ENCODE assay signal across 17 mouse cellular contexts in the genomic region with DNA sequence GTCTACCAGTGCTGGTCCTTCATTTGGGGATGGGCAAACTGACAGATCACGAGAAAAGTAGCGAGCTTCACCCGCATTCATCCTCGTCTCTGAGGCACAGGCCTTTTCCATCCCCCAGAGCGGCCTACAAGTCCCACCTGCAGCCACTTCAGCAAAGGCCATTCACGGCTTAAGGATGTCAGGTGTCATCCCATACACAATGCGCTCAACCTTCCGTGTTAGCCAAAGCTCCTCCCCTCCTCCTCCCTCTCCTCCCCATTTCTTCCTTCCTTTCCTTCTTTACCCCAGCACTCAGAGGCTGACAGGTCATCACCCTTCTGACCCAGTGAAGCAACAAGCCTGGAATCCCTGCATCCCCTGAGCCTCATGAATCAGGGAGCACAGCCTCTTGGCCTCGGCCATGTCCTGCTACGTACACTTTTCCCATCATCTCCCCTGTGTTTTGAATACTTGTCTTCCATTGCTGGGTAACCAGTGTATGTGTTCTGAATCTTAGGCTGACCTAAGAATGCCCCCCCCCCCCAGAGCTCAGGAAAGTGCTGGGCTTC. TPM values are rescaled to one million over a fixed set of nuclear protein-coding genes. Genes with fewer than 3 reads are reported as not detected.
DNase-seq lines count a peak whose midpoint lies in the region; ATAC-seq and TF ChIP-seq lines count a peak whose summit lies in the region.
"Had no signal": no experiment of that assay in that cellular context is flagged by ENCODE, and none has a peak within 500 bp of the region (broad histone marks: within the 10 kb centered on the region; RNA-seq: fewer than 3 reads in every experiment).

No protein-coding gene starts in this region.

- TF ChIP-seq EP300 in heart, postnatal 0 days (IDR thresholded peaks at IDR 0.05; ENCODE audit: low read depth), result no peak

- ATAC-seq in heart, postnatal 0 days (ENCODE audit: insufficient read depth, low read depth), result no peak
- ATAC-seq: forebrain, embryonic 15.5 days; hindbrain, postnatal 0 days had no signal

- WGBS in heart, postnatal 0 days, result 67% methylated on average over 10 of the region's 10 CpGs

- no peaks in the 10 kb centered on the region for H3K36me3 ChIP-seq in heart, postnatal 0 days (replicated peaks; ENCODE audit: control insufficient read depth, insufficient read depth, low read length)
- H3K36me3 ChIP-seq: embryonic facial prominence, embryonic 12.5 days; forebrain, embryonic 15.5 days; hindbrain, embryonic 13.5 days had no signal

- H3K27me3 ChIP-seq in heart, postnatal 0 days (ENCODE audit: control insufficient read depth, insufficient read depth, low read length), result no peaks in the 10 kb centered on the region
- H3K27me3 ChIP-seq: embryonic facial prominence, embryonic 12.5 days; forebrain, embryonic 15.5 days had no signal

- intact Hi-C loops in gastrocnemius, postnatal 36 days (cut with DNase I), result no loop called here

- H3K4me3 ChIP-seq in heart, postnatal 0 days (ENCODE audit: low read depth, low read length), result no peak overlapping the region
- H3K4me3 ChIP-seq in brown adipose tissue, adult 24 weeks (ENCODE audit: insufficient read depth, low read depth, low read length), result no peak overlapping the region
- H3K4me3 ChIP-seq: embryonic facial prominence, embryonic 12.5 days; forebrain, embryonic 15.5 days; heart, embryonic 10.5 days; hindbrain, embryonic 13.5 days had no signal

- DNase-seq in gastrocnemius, postnatal 25 days, result peak; percentile 53
- no peak for DNase-seq in gastrocnemius, postnatal 36 days
- DNase-seq in heart, postnatal 0 days (ENCODE audit: low spot score), result no peak
- DNase-seq in heart, adult 18-20 months, result no peak
- peak; percentile 54 for DNase-seq in skeletal muscle tissue, adult 2 months (ENCODE audit: low read depth, low spot score)
- DNase-seq: adrenal gland, adult 2 months; cerebellum, adult 11-12 months; cerebellum, adult 9-10 months; cerebellum, postnatal 25 days; heart, postnatal 10 days; kidney, adult 18-20 months had no signal

- no peak overlapping the region for H3K9ac ChIP-seq in heart, postnatal 0 days (replicated peaks; ENCODE audit: low read depth, low read length)
- H3K9ac ChIP-seq: embryonic facial prominence, embryonic 12.5 days; forebrain, embryonic 15.5 days; hindbrain, embryonic 13.5 days had no signal

- no peaks in the 10 kb centered on the region for H3K9me3 ChIP-seq in heart, postnatal 0 days (replicated peaks; ENCODE audit: control insufficient read depth, low read length)
- H3K9me3 ChIP-seq: embryonic facial prominence, embryonic 12.5 days; forebrain, embryonic 15.5 days; heart, embryonic 10.5 days; hindbrain, embryonic 13.5 days had no signal

- TF ChIP-seq CTCF in heart, postnatal 0 days (IDR thresholded peaks at IDR 0.05; ENCODE audit: low read depth), result no peak

- no peak overlapping the region for H3K4me2 ChIP-seq in heart, postnatal 0 days (ENCODE audit: low read depth, low read length)
- H3K4me2 ChIP-seq: embryonic facial prominence, embryonic 12.5 days; forebrain, embryonic 15.5 days; hindbrain, embryonic 13.5 days had no signal

- peaks cover 65% of the 10 kb centered on the region for H3K4me1 ChIP-seq in heart, postnatal 0 days (ENCODE audit: control insufficient read depth, insufficient read depth)
- peaks cover 66% of the 10 kb centered on the region for H3K4me1 ChIP-seq in brown adipose tissue, adult 24 weeks (ENCODE audit: control insufficient read depth, insufficient read depth, insufficient read length, low read length)

- peak overlapping the region; percentile 86 for H3K27ac ChIP-seq in heart, postnatal 0 days (ENCODE audit: low read depth)
- H3K27ac ChIP-seq in brown adipose tissue, adult 24 weeks (replicated peaks; ENCODE audit: low read depth, low read length), result peak overlapping the region; percentile 82
- H3K27ac ChIP-seq: embryonic facial prominence, embryonic 12.5 days; forebrain, embryonic 15.5 days; heart, embryonic 10.5 days; hindbrain, embryonic 13.5 days; hindbrain, postnatal 0 days had no signal

RNA-seq across cellular contexts. Expression of gene Col4a2, which starts 31.8 kb away (rescaled TPM):
- 100 to 1,000 TPM; 101 to 136 TPM for total RNA-seq in gastrocnemius, postnatal 25 days (2021)
- total RNA-seq in gastrocnemius, postnatal 36 days (2021), result 100 to 1,000 TPM in 1 of 2 experiments, 10 to 100 TPM in 1; 77.5 to 105 TPM
- total RNA-seq in heart, postnatal 0 days (2014; rRNA removed; ENCODE audit: low replicate concordance), result 315 and 329 TPM in 2 replicates
- polyA plus RNA-seq in heart, postnatal 0 days (2015; fragmentation: Nextera tagmentation; extraction: Ambion mirVana), result 87.7 and 98.5 TPM in 2 replicates
- total RNA-seq in heart, adult 18-20 months (2021), result 100 to 1,000 TPM; 127 to 140 TPM
- 51.1 and 77.2 TPM in 2 replicates for polyA plus RNA-seq in brown adipose tissue, adult 24 weeks (2012; ENCODE audit: insufficient read depth, insufficient read length, missing spikeins)

RNA-seq across cellular contexts. Expression of gene Col4a1, which starts 31.8 kb away (rescaled TPM):
- total RNA-seq in gastrocnemius, postnatal 25 days (2021), result 100 to 1,000 TPM; 206 to 284 TPM
- total RNA-seq in gastrocnemius, postnatal 36 days (2021), result 100 to 1,000 TPM; 146 to 216 TPM
- 921 and 1,061 TPM in 2 replicates for total RNA-seq in heart, postnatal 0 days (2014; rRNA removed; ENCODE audit: low replicate concordance)
- 163 and 191 TPM in 2 replicates for polyA plus RNA-seq in heart, postnatal 0 days (2015; fragmentation: Nextera tagmentation; extraction: Ambion mirVana)
- 100 to 1,000 TPM; 217 to 274 TPM for total RNA-seq in heart, adult 18-20 months (2021)
- polyA plus RNA-seq in brown adipose tissue, adult 24 weeks (2012; ENCODE audit: insufficient read depth, insufficient read length, missing spikeins), result 142 and 186 TPM in 2 replicates

Comparison
In these comparisons a context has a peak if more than half of its experiments do, and no peak if none do; other contexts are left out.
1. DNase-seq: peak in gastrocnemius, postnatal 25 days (single experiment) and skeletal muscle tissue, adult 2 months (single experiment); none in gastrocnemius, postnatal 36 days (0 of 2), heart, postnatal 0 days (single experiment) and heart, adult 18-20 months (0 of 2).